Mouse (Mus musculus) C2C12 (cell line): Measurements from ENCODE around the gene Mms19.

Source experiments
- CEBPB ChIP-seq: IDR thresholded peaks from one replicate; pipeline ENCODE4 v1.6.1; 2011; ENCODE audit warnings: low read depth, mild to moderate bottlenecking, control low read depth, moderate library complexity
- CTCF ChIP-seq: IDR thresholded peaks from one replicate; pipeline ENCODE4 v1.5.1; 2011; ENCODE audit not compliant: control insufficient read depth, insufficient read depth, insufficient read length
- FOSL1 ChIP-seq: IDR thresholded peaks from one replicate; pipeline ENCODE4 v1.8.0; 2011; ENCODE audit warnings: mild to moderate bottlenecking, low read length; ENCODE audit not compliant: poor library complexity, insufficient read depth, severe bottlenecking
- MAX ChIP-seq: IDR thresholded peaks from one replicate; pipeline ENCODE4 v1.6.1; 2011; ENCODE audit warnings: mild to moderate bottlenecking, control low read depth

DNA sequence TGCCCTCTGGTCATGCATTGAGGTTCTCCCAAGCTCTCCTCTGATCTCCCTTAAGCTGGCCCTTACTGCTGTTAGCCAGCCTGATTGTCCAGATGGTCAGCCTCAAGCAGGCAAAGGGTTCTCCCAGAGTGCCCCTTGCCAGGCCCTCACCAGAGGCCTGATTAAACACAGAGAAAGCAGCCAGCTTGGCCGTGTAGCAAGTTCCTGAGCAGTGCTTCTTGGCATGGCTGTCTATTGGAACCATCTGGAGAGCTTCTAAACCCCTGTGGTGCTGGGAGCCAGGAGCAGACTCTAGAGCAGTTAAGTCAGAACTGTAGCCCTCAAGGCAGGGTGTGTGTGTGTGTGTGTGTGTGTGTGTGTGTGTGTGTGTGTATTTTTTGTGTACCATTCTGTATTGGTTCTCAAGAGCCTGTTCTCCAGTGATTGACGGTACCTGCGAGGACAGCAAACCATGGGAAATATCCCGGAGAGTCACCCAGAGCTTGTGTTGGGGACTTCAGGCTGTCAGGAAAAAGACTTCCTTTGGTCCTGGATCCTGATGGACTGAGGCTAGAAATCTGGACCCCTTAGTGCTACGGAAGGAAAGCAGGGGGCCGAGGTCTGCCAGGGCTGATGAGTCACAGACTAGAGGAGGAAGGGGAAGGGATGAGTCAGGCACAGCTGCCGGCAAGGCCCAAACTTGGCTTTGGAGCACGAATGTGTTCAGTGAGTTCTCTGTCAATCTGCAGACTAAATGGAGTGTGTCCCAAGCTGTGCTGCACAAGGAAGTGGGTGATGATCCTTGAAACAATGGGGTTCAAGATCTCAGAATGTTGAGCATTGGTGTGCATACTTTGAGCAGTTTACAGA is 36.7 kb upstream of the Mms19 start:
- TF ChIP-seq CTCF (no peak), CEBPB (no peak), FOSL1 (peak; percentile 96), MAX (peak; percentile 77)
